Mouse (Mus musculus) bone marrow, adult 2 months (tissue): Measurements from ENCODE around the gene Ccl17.

ENCODE experiments used
- CTCF ChIP-seq: fragments of 200-500 bp; IDR thresholded peaks from 2 replicates; pipeline ENCODE4 v1.5.1; 2011; ENCODE audit warnings: low read length, control low read depth; ENCODE audit not compliant: control insufficient read depth, insufficient read depth
- POLR2A ChIP-seq: fragments of 200-500 bp; IDR thresholded peaks from 2 replicates; pipeline ENCODE4 v1.6.1; 2011; ENCODE audit warnings: low read depth, mild to moderate bottlenecking, control low read depth, low read length, borderline replicate concordance; ENCODE audit not compliant: control insufficient read depth

DNA sequence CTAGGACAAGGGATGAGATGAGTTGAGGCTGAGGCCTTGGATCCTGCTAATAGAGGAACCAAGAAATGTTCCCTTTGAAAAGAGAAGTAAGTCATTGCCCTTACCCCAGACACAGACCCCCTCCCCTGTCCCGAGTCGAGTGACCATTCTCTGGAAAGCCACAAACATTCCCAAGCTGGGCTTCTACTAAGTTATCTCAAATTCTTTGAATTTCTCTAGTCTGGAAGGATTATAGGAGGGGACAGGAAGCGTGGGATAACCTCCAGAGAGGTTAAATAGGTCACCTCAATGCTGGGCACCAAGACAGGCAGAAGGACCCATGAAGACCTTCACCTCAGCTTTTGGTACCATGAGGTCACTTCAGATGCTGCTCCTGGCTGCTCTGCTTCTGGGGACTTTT is at the start of gene Ccl17:
- TF ChIP-seq CTCF = no peak
- no peak for TF ChIP-seq POLR2A
